Mouse (Mus musculus) cerebellum, adult 8-10 months (tissue): ENCODE data around the gene 4933402J07Rik.
A peak's percentile ranks its signal among the peaks of the same experiment; 100 is the strongest.

Experiments used
- DNase-seq: peaks from one replicate; pipeline ENCODE4 v3.0.0; 2022

Gene 4933402J07Rik

GRCm38 (mm10) chr8:87563553-87563952 is at the start of gene 4933402J07Rik:
TSS of gene 4933402J07Rik (plus strand) at chr8:87563853.
- no peak for DNase-seq

- DNase-seq = no peak
Observed at GRCm38 (mm10) chr8:87517132-87517531, 46.5 kb upstream of the 4933402J07Rik start.

- DNase-seq = no peak
Observed at GRCm38 (mm10) chr8:87525006-87525405, 38.6 kb upstream of the 4933402J07Rik start.

- no peak for DNase-seq
Observed at GRCm38 (mm10) chr8:87531176-87531575, 32.5 kb upstream of the 4933402J07Rik start.

GRCm38 (mm10) chr8:87533476-87533875 is 30.2 kb upstream of the 4933402J07Rik start:
- peak; percentile 14 for DNase-seq

GRCm38 (mm10) chr8:87534846-87535245 is 28.8 kb upstream of the 4933402J07Rik start:
- DNase-seq = peak; percentile 27

- DNase-seq = peak; percentile 93
Observed at GRCm38 (mm10) chr8:87536615-87537329, 26.9 kb upstream of the 4933402J07Rik start.

- peak; percentile 40 for DNase-seq
Observed at GRCm38 (mm10) chr8:87539829-87540394, 23.7 kb upstream of the 4933402J07Rik start.

- DNase-seq = no peak
Observed at GRCm38 (mm10) chr8:87549881-87550280, 13.8 kb upstream of the 4933402J07Rik start.

- DNase-seq = no peak
Observed at GRCm38 (mm10) chr8:87552801-87553200, 10.9 kb upstream of the 4933402J07Rik start.

- DNase-seq = no peak
Observed at GRCm38 (mm10) chr8:87560801-87561200, 2.9 kb upstream of the 4933402J07Rik start.

GRCm38 (mm10) chr8:87569203-87569602 is 5.5 kb downstream of the 4933402J07Rik start:
- DNase-seq = no peak

- no peak for DNase-seq
Observed at GRCm38 (mm10) chr8:87569706-87570563, 6.3 kb downstream of the 4933402J07Rik start.

- DNase-seq = no peak
Observed at GRCm38 (mm10) chr8:87570564-87570855, 6.9 kb downstream of the 4933402J07Rik start.

GRCm38 (mm10) chr8:87570880-87571279 is 7.2 kb downstream of the 4933402J07Rik start:
- DNase-seq = peak; percentile 12

GRCm38 (mm10) chr8:87594272-87594671 is 30.6 kb downstream of the 4933402J07Rik start:
- peak; percentile 76 for DNase-seq

GRCm38 (mm10) chr8:87602731-87603130 is 39.1 kb downstream of the 4933402J07Rik start:
- DNase-seq = no peak

- DNase-seq = no peak
Observed at GRCm38 (mm10) chr8:87609110-87609509, 45.5 kb downstream of the 4933402J07Rik start.

GRCm38 (mm10) chr8:87609651-87610192 is 46.1 kb downstream of the 4933402J07Rik start:
- DNase-seq = no peak

GRCm38 (mm10) chr8:87613701-87614100 is 50.0 kb downstream of the 4933402J07Rik start:
- no peak for DNase-seq

- DNase-seq = peak; percentile 63
Observed at GRCm38 (mm10) chr8:87619118-87619517, 55.5 kb downstream of the 4933402J07Rik start.

GRCm38 (mm10) chr8:87619529-87619928 is 55.9 kb downstream of the 4933402J07Rik start:
- DNase-seq = no peak

- peak; percentile 55 for DNase-seq
Observed at GRCm38 (mm10) chr8:87620225-87620624, 56.6 kb downstream of the 4933402J07Rik start.
